Mouse (Mus musculus): Measurements from ENCODE around the gene Dlx1. TPM values are rescaled to one million over a fixed set of nuclear protein-coding genes. Genes with fewer than 3 reads are reported as not detected.
A peak's percentile ranks its signal among the peaks of the same experiment; 100 is the strongest.

Gene Dlx1
- polyA plus RNA-seq, 1 experiment: 27.8 TPM

DNA sequence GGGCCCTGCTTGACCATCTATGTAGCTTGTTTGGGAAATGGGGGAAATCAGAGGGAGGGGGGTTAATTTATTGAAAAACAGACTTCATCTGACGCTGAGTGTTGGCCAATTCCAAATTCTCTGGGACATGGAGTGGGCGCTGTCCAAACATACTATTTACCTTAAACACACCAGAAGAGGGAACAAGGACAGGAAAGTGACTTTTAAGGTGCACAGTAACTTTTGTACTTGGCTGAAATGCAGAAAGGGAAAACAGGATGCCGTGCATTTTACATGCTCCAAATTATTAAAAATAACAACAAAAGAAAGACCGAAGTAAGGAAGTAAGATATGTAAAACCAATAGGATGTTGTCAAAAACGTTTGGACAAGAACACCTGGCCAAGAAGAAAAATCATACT, 5.2 kb downstream of the Dlx1 start:
- TF ChIP-seq POLR2A (IDR thresholded peaks at IDR 0.05; ENCODE audit: extremely low read depth, insufficient read depth, low read length) (no peak), CTCF (IDR thresholded peaks at IDR 0.05; ENCODE audit: extremely low read depth, insufficient read depth, low read length) (no peak)
- H3K4me1 ChIP-seq (ENCODE audit: control insufficient read depth, insufficient read depth, low read length): no peaks in the 10 kb centered on the region
- H3K4me3 ChIP-seq (ENCODE audit: insufficient read depth, low read length): peak overlapping the region; percentile 9
- no peak overlapping the region for H3K27ac ChIP-seq (ENCODE audit: insufficient read depth, low read length)

DNA sequence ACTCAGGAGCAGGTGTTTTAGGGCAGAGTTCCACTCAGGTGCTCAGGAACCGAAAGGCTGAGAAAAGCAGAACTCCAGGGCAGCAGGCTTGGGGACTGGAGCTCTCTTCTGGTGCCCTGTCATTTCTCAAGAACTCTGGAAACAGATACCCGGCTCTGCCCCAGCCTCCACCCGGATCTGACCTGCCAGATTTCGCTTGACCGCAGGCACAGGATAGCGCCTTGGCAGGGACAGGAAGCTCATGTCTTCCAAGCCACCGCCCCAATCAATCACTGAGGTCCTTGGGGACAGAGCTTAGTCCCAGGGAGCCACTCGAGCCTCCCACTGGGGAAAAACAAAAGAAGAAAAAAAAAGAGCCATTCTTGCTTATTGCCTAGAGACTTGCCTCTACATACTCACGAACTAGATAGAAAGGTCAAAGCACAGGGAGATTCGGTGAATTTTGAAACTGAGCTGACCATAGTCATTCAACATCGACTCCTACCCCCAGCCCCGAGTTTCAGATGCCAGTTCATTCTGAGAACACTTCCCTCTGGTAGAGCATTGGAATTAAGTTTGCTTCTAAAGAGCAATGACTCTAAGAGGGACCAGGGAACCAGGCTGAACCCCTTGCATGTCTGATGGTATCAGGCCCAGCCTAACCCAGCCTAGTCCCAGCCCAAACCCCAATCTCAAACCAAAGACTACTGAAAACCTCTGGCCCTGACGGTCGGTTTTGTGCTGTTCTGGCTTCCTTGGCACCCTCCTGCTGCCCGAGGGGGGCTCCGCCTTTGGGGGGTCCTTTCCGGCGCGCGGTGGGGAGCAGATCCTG, 6.5 kb downstream of the Dlx1 start:
- no peak for TF ChIP-seq POLR2A (IDR thresholded peaks at IDR 0.05; ENCODE audit: extremely low read depth, insufficient read depth, low read length)
- no peak for TF ChIP-seq CTCF (IDR thresholded peaks at IDR 0.05; ENCODE audit: extremely low read depth, insufficient read depth, low read length)
- H3K27ac ChIP-seq (ENCODE audit: insufficient read depth, low read length): no peak overlapping the region
- no peaks in the 10 kb centered on the region for H3K4me1 ChIP-seq (ENCODE audit: control insufficient read depth, insufficient read depth, low read length)
- H3K4me3 ChIP-seq (ENCODE audit: insufficient read depth, low read length): no peak overlapping the region

DNA sequence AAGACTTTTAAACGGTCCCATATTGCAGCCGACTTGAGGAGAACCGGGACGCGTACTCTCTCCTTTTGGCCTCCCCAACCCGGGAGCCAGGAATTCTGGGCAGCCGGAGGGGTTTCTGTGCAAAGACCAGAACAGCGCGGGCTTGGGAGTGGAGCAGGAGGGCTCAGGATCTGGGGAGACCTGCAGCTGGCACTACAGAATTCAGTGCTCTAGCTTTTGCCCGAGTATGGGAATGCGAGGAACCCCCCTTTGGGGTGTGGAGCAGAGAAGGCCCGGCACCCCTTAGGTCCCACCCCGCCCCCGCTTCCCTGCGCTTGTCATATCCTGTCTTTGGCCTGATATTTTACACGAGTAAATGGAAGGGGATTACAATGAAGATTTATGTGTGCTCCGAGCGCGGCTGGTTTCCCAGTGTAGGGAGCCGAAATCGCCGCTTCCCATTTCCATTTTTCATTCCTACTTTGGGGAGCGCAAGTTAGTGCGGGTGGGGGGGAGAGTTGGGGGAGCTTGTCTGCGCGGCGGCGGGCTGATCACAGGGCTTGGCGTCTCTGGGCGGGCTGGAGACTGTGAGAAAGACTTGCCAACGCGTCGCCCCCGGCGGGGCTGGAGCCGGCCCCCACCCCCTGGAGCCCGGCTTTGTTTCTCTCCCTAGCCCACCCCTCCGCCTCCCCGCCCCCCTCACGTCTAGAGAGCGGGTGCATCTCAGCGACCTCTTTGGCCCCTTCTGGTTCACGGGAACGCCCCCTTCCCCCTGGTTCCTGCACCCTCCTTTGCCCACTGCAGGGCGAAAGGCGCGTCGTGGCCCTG, 12.9 kb downstream of the Dlx1 start:
- H3K4me1 ChIP-seq (ENCODE audit: control insufficient read depth, insufficient read depth, low read length): 0 out of 2 replicates have a peak, but pooled peaks cover 2% of the 10 kb centered on the region
- TF ChIP-seq CTCF (IDR thresholded peaks at IDR 0.05; ENCODE audit: extremely low read depth, insufficient read depth, low read length) (no peak), POLR2A (IDR thresholded peaks at IDR 0.05; ENCODE audit: extremely low read depth, insufficient read depth, low read length) (no peak)
- no peak overlapping the region for H3K27ac ChIP-seq (ENCODE audit: insufficient read depth, low read length)
- no peak overlapping the region for H3K4me3 ChIP-seq (ENCODE audit: insufficient read depth, low read length)

DNA sequence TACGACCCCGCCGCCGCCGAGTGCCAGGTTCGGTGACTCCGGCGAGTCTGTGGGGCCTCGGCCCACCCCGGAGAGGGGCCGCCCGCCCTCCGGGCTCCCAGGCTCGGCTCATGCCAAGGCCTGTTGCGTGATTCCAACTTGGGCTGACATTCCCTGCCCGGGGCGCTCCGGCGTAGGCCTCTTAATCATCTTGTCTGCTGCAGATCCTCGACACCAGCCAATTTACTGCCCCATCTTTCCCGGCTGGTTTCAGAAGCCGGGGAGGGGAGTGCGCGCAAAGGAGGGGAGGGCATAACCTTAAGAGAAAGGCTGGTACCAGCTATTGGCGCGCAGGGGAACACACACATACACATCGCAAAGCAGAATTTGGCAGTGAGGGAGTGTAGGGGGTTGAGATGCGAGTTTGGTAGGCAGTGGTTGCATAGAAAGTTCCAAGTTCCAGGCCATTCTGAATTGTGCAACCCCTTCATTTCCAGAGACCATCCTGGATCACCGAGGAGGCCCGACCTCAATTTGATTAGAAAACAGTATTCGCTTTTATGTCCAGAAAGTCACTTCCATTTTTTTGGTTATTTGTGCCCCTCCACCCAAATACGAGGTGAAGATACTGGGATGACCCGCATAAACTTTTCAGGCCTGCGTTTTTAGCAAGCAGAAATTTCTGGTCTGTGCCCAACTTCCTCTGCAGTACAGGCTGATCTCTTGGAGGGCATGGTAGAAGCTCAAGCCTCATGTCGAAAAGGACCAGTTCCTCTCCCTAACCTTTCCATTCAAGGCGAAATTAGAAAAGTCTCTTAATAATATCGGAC, 13.7 kb downstream of the Dlx1 start:
- no peak overlapping the region for H3K4me3 ChIP-seq (ENCODE audit: insufficient read depth, low read length)
- 0 out of 2 replicates have a peak, but pooled peaks cover 2% of the 10 kb centered on the region for H3K4me1 ChIP-seq (ENCODE audit: control insufficient read depth, insufficient read depth, low read length)
- TF ChIP-seq CTCF (IDR thresholded peaks at IDR 0.05; ENCODE audit: extremely low read depth, insufficient read depth, low read length): no peak
- no peak for TF ChIP-seq POLR2A (IDR thresholded peaks at IDR 0.05; ENCODE audit: extremely low read depth, insufficient read depth, low read length)
- H3K27ac ChIP-seq (ENCODE audit: insufficient read depth, low read length): no peak overlapping the region

DNA sequence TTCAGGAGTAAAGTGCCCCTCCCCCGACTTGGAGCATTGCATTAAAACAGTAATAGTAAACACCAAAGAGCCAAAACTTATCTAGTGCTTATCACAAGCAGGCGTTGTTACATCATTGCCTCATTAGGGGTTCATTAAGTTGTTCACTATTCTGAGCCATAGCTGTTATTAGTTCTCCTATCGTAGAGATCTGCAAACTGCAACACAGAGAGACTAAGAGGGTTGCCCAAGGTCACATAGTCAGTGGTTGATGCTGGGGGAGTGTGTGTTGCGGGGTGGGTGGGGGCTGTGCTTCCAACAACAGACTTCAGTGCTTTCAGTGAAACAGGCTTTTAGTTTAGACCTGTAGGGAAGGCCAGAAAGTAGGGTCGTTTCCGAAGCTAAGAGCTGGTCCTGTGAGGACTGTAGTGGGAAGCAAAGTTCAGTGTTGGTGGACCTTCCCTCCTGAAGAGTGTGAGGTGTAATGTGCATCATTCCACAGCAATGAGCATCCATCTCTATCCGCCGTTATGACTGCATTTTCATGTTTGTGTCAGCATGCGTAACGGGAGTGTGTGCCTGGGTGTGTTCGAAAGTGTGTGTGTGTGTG, 14.4 kb downstream of the Dlx1 start:
- Histone ChIP-seq H3K27ac (ENCODE audit: insufficient read depth, low read length) (no peak overlapping the region), H3K4me3 (ENCODE audit: insufficient read depth, low read length) (peak overlapping the region; percentile 30; the same call in 1 of the 2 replicates), H3K4me1 (ENCODE audit: control insufficient read depth, insufficient read depth, low read length) (0 out of 2 replicates have a peak, but pooled peaks cover 2% of the 10 kb centered on the region)
- TF ChIP-seq CTCF (IDR thresholded peaks at IDR 0.05; ENCODE audit: extremely low read depth, insufficient read depth, low read length) (no peak), POLR2A (IDR thresholded peaks at IDR 0.05; ENCODE audit: extremely low read depth, insufficient read depth, low read length) (no peak)

DNA sequence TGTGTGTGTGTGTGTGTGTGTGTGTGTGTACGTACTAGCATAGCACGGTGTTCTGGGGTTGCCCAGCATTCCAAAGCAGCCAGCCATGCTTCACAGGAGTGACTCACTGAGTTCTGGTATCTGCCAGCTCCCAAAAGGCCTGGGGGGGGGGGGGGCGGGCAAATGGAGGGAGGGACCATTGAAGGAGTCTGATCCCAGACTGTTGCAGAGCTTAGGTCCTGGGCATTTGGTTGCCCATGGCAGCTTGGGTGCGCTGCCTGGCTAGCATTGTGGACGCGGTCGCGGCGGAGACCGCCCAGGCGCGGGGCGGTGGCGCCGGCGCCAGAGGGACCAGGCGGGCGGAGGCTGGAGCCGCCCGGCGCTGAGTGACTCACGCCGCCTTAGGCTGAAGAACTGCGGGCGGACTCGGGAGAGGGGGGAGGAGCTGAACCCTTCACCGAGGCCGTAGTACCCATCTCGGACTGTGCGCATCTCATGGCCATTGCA, 14.9 kb downstream of the Dlx1 start:
- Histone ChIP-seq H3K27ac (ENCODE audit: insufficient read depth, low read length) (no peak overlapping the region), H3K4me3 (ENCODE audit: insufficient read depth, low read length) (peak overlapping the region; percentile 30; the same call in 1 of the 2 replicates), H3K4me1 (ENCODE audit: control insufficient read depth, insufficient read depth, low read length) (0 out of 2 replicates have a peak, but pooled peaks cover 2% of the 10 kb centered on the region)
- TF ChIP-seq POLR2A (IDR thresholded peaks at IDR 0.05; ENCODE audit: extremely low read depth, insufficient read depth, low read length): no peak
- TF ChIP-seq CTCF (IDR thresholded peaks at IDR 0.05; ENCODE audit: extremely low read depth, insufficient read depth, low read length): no peak

DNA sequence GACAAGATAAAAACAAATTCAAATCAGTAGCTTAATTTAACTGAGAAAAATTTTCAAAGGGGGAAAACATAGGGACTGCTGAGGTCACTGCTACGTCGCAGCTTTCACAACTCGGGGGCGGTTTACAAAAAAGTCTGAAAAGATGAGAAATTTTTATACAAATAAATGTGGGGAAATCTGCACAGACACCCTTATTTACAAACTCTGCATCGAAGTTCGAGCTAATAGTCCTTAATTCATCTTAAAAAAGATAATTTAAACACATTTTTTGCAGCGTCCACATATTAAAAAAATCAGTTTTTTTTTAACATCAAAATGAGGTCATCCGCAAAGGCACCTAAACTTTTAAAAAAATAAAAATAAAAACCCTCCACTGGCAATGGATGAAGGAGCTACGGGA, 15.6 kb downstream of the Dlx1 start:
- TF ChIP-seq POLR2A (IDR thresholded peaks at IDR 0.05; ENCODE audit: extremely low read depth, insufficient read depth, low read length) (no peak), CTCF (IDR thresholded peaks at IDR 0.05; ENCODE audit: extremely low read depth, insufficient read depth, low read length) (no peak)
- H3K4me1 ChIP-seq (ENCODE audit: control insufficient read depth, insufficient read depth, low read length): 0 out of 2 replicates have a peak, but pooled peaks cover 2% of the 10 kb centered on the region
- peak overlapping the region; percentile 17; the same call in 1 of the 2 replicates for H3K4me3 ChIP-seq (ENCODE audit: insufficient read depth, low read length)
- no peak overlapping the region for H3K27ac ChIP-seq (ENCODE audit: insufficient read depth, low read length)

DNA sequence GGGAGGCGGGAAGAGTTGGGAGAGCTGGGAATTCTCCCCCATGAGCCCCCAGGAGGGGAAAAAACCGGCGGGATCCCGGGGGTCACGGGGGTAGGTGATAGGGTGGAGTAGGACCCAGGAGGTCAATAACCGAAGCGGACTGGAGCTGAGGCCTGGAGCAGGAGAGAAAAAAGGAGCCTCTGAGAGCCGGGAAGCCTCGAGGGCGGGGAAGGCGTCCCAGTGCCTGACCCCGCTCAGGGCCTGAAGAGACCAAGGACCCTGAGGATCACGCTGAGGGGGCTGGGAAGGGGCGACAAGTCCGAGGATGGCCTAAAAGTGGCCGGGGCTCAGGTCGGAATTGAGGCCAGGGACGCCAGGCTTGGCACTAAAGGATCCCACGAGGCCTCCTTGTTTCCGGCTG, 16.0 kb downstream of the Dlx1 start:
- peak overlapping the region; percentile 17; the same call in 1 of the 2 replicates for H3K4me3 ChIP-seq (ENCODE audit: insufficient read depth, low read length)

More for the DNA sequence above, 16.0 kb downstream of the Dlx1 start:
- no peak for TF ChIP-seq POLR2A (IDR thresholded peaks at IDR 0.05; ENCODE audit: extremely low read depth, insufficient read depth, low read length)
- TF ChIP-seq CTCF (IDR thresholded peaks at IDR 0.05; ENCODE audit: extremely low read depth, insufficient read depth, low read length): no peak
- H3K27ac ChIP-seq (ENCODE audit: insufficient read depth, low read length): no peak overlapping the region
- 0 out of 2 replicates have a peak, but pooled peaks cover 2% of the 10 kb centered on the region for H3K4me1 ChIP-seq (ENCODE audit: control insufficient read depth, insufficient read depth, low read length)

Measured in cortical plate, adult 2 months (tissue).